In genomic region chr19:41101390-41101789, GRCm38 (mm10) we compare ENCODE assay signal across 10 mouse cellular contexts. TPM values are rescaled to one million over a fixed set of nuclear protein-coding genes. Genes with fewer than 3 reads are reported as not detected.
DNase-seq lines count a peak whose midpoint lies in the region; ATAC-seq and TF ChIP-seq lines count a peak whose summit lies in the region.
"Had no signal": no experiment of that assay in that cellular context is flagged by ENCODE, and none has a peak within 500 bp of the region (broad histone marks: within the 10 kb centered on the region; RNA-seq: fewer than 3 reads in every experiment).

No protein-coding gene starts in this region.

- no peaks in the 10 kb centered on the region for H3K36me3 ChIP-seq in hindbrain, embryonic 14.5 days (replicated peaks; ENCODE audit: control insufficient read depth, insufficient read depth)
- H3K36me3 ChIP-seq in hindbrain, embryonic 10.5 days: no peaks in the 10 kb centered on the region
- H3K36me3 ChIP-seq: liver, embryonic 13.5 days had no signal

- H3K27ac ChIP-seq in hindbrain, embryonic 14.5 days: no peak overlapping the region
- H3K27ac ChIP-seq in hindbrain, embryonic 10.5 days: no peak overlapping the region
- no peak overlapping the region for H3K27ac ChIP-seq in gastrocnemius, adult 2 months
- H3K27ac ChIP-seq: liver, embryonic 13.5 days had no signal

- no peak overlapping the region for H3K4me2 ChIP-seq in hindbrain, embryonic 14.5 days (replicated peaks)
- H3K4me2 ChIP-seq: liver, embryonic 13.5 days had no signal

- TF ChIP-seq CTCF in brain, embryonic 14.5 days (IDR thresholded peaks at IDR 0.05; ENCODE audit: borderline replicate concordance, extremely low read depth, insufficient read depth, insufficient read length): no peak
- no peak for TF ChIP-seq CTCF in gastrocnemius, adult 2 months (IDR thresholded peaks at IDR 0.05)

- TF ChIP-seq POLR2A in brain, embryonic 14.5 days (IDR thresholded peaks at IDR 0.05; ENCODE audit: borderline replicate concordance, extremely low read depth, insufficient read depth, insufficient read length, poor library complexity, severe bottlenecking): no peak

- no peaks in the 10 kb centered on the region for H3K4me1 ChIP-seq in hindbrain, embryonic 14.5 days (replicated peaks; ENCODE audit: control insufficient read depth, insufficient read depth, low read length)
- peaks cover 26% of the 10 kb centered on the region for H3K4me1 ChIP-seq in hindbrain, embryonic 10.5 days (replicated peaks)
- H3K4me1 ChIP-seq: liver, embryonic 13.5 days had no signal

- peak; percentile 70; the same call in 1 of the 2 replicates for ATAC-seq in hindbrain, embryonic 14.5 days (ENCODE audit: low FRiP score)
- ATAC-seq in erythroblast, adult 5-6 weeks (replicated peaks; ENCODE audit: low FRiP score, poor library complexity, severe bottlenecking): no peak

- no peaks in the 10 kb centered on the region for H3K9me3 ChIP-seq in hindbrain, embryonic 14.5 days (ENCODE audit: control insufficient read depth, low read length)
- no peaks in the 10 kb centered on the region for H3K9me3 ChIP-seq in hindbrain, embryonic 10.5 days
- H3K9me3 ChIP-seq: liver, embryonic 13.5 days had no signal

- no peak overlapping the region for H3K4me3 ChIP-seq in hindbrain, embryonic 14.5 days (replicated peaks; ENCODE audit: low read length)
- H3K4me3 ChIP-seq in hindbrain, embryonic 10.5 days: no peak overlapping the region
- H3K4me3 ChIP-seq in gastrocnemius, adult 2 months: no peak overlapping the region
- H3K4me3 ChIP-seq: liver, embryonic 13.5 days had no signal

- no peak overlapping the region for H3K9ac ChIP-seq in hindbrain, embryonic 14.5 days
- H3K9ac ChIP-seq: liver, embryonic 13.5 days had no signal

- intact Hi-C loops in gastrocnemius, adult 2 months (cut with DNase I): no loop called here

- H3K27me3 ChIP-seq in hindbrain, embryonic 14.5 days (ENCODE audit: control insufficient read depth, insufficient read depth, low read length): peaks cover 5% of the 10 kb centered on the region; the same call in 1 of the 2 replicates
- peaks cover 12% of the 10 kb centered on the region; the same call in 1 of the 2 replicates for H3K27me3 ChIP-seq in hindbrain, embryonic 10.5 days (ENCODE audit: insufficient read depth, poor library complexity, severe bottlenecking)
- H3K27me3 ChIP-seq: liver, embryonic 13.5 days had no signal

- 65% methylated on average over 8 of the region's 8 CpGs for WGBS in hindbrain, embryonic 14.5 days
- 85% methylated on average over 8 of the region's 8 CpGs for WGBS in hindbrain, embryonic 10.5 days

- DNase-seq in hindbrain, embryonic 14.5 days (ENCODE audit: low spot score): peak; percentile 71
- no peak for DNase-seq in hindbrain, embryonic 10.5 days (ENCODE audit: low spot score)
- peak; percentile 94 for DNase-seq in brain, embryonic 14.5 days (ENCODE audit: low read depth)
- DNase-seq in gastrocnemius, adult 2 months: peak; percentile 88
- peak; percentile 90 to 94 for DNase-seq in layer of hippocampus, postnatal 14 days (ENCODE audit: low spot score in 2 of 2)
- peak; percentile 86 to 89 for DNase-seq in right cerebral cortex, postnatal 10 days (ENCODE audit: low spot score in 2 of 2)
- DNase-seq in lung, postnatal 10 days: no peak
- DNase-seq: liver, embryonic 13.5 days had no signal

RNA-seq across cellular contexts. Expression of gene Opalin, which starts 24.5 kb away (rescaled TPM):
- not detected in 2 replicates for polyA plus RNA-seq in hindbrain, embryonic 14.5 days (2014; fragmentation: Nextera tagmentation; extraction: Ambion mirVana)
- polyA plus RNA-seq in hindbrain, embryonic 10.5 days (2016; fragmentation: Nextera tagmentation; extraction: Ambion mirVana): not detected in 2 replicates
- 0.08 TPM in 1 of 2 replicates, not detected in the other for polyA plus RNA-seq in brain, embryonic 14.5 days (2012; rRNA removed)
- not detected for total RNA-seq in gastrocnemius, adult 2 months (2021)
- total RNA-seq in layer of hippocampus, postnatal 14 days (2021): 1 to 10 TPM; 6.3 to 8.5 TPM
- not detected in 2 replicates for total RNA-seq in erythroblast, adult 5-6 weeks (2015; ENCODE audit: low replicate concordance)
- total RNA-seq in erythroblast, adult 5-6 weeks (2017; ENCODE audit: low replicate concordance): not detected in 2 replicates
- polyA plus RNA-seq: embryonic facial prominence, embryonic 11.5 days; liver, embryonic 13.5 days had no signal

Comparison
In these comparisons a context has a peak if more than half of its experiments do, and no peak if none do; other contexts are left out.
1. DNase-seq: peak in hindbrain, embryonic 14.5 days (single experiment), brain, embryonic 14.5 days (single experiment), gastrocnemius, adult 2 months (single experiment), layer of hippocampus, postnatal 14 days (2 of 2) and right cerebral cortex, postnatal 10 days (2 of 2); none in hindbrain, embryonic 10.5 days (single experiment) and lung, postnatal 10 days (single experiment).
2. RNA of gene Opalin, which starts 24.5 kb away (total RNA-seq): 6.3 to 8.5 TPM in layer of hippocampus, postnatal 14 days; not detected in gastrocnemius, adult 2 months and not detected in erythroblast, adult 5-6 weeks; every median in the first group is over 4 times any median in the second.